Mouse (Mus musculus) limb, embryonic 14.5 days (tissue): ENCODE data around the gene Tnfrsf9. TPM values are rescaled to one million over a fixed set of nuclear protein-coding genes. Genes with fewer than 3 reads are reported as not detected.
A peak's percentile ranks its signal among the peaks of the same experiment; 100 is the strongest.

Experiments
- ATAC-seq: fragments of 200-750 bp; cut with Nextera tagmentation; 2 replicates; pipeline ENCODE4 v1.8.0; 2017; ENCODE audit warnings: low read depth, moderate number of reproducible peaks, moderate TSS enrichment; ENCODE audit not compliant: low FRiP score
- DNase-seq: peaks from one replicate; pipeline ENCODE4 v3.0.0-alpha.2; 2015; ENCODE audit warnings: low spot score
- H3K27ac ChIP-seq: fragments of 300-500 bp; sonication (generic); replicated peaks from 2 replicates; pipeline ENCODE4 v1.5.1; 2014; ENCODE audit warnings: low read depth, mild to moderate bottlenecking, low read length, moderate library complexity, mixed read lengths
- H3K27me3 ChIP-seq: fragments of 300-500 bp; sonication (generic); 2 replicates; pipeline ENCODE4 v1.6.1; 2014; ENCODE audit warnings: low read length, mixed read lengths; ENCODE audit not compliant: control insufficient read depth, insufficient read depth
- H3K36me3 ChIP-seq: fragments of 300-500 bp; sonication (generic); 2 replicates; pipeline ENCODE4 v1.6.1; 2014; ENCODE audit warnings: mild to moderate bottlenecking, low read length, moderate library complexity, mixed read lengths; ENCODE audit not compliant: control insufficient read depth, insufficient read depth
- H3K4me1 ChIP-seq: fragments of 300-500 bp; sonication (generic); 2 replicates; pipeline ENCODE4 v1.6.1; 2014; ENCODE audit warnings: antibody characterized with exemption, low read length, mixed read lengths; ENCODE audit not compliant: control insufficient read depth, insufficient read depth
- H3K4me2 ChIP-seq: fragments of 300-500 bp; sonication (generic); replicated peaks from 2 replicates; pipeline ENCODE4 v1.6.1; 2014; ENCODE audit warnings: low read depth, mild to moderate bottlenecking, low read length, moderate library complexity; ENCODE audit not compliant: severe bottlenecking
- H3K4me3 ChIP-seq: fragments of 300-500 bp; sonication (generic); replicated peaks from 2 replicates; pipeline ENCODE4 v1.5.1; 2014; ENCODE audit warnings: low read length
- H3K9ac ChIP-seq: fragments of 300-500 bp; sonication (generic); 2 replicates; pipeline ENCODE4 v1.6.1; 2014; ENCODE audit warnings: mild to moderate bottlenecking, low read depth, low read length, moderate library complexity; ENCODE audit not compliant: severe bottlenecking
- H3K9me3 ChIP-seq: fragments of 300-500 bp; sonication (generic); 2 replicates; pipeline ENCODE4 v1.6.1; 2016; ENCODE audit warnings: low read length; ENCODE audit not compliant: control insufficient read depth
- POLR2A ChIP-seq: fragments of 200-500 bp; IDR thresholded peaks from 2 replicates; pipeline ENCODE4 v1.8.0; 2012; ENCODE audit warnings: inconsistent platforms, mild to moderate bottlenecking, moderate library complexity, borderline replicate concordance; ENCODE audit not compliant: insufficient read depth, insufficient read length; ENCODE audit errors: extremely low read depth
- WGBS: fragments of 180-500 bp; shearing (Covaris S2); extraction: QIAGEN DNeasy Blood & Tissue Kit; methylation state at CpG from one replicate; pipeline ENCODE4 v1.1.7; 2014; 5-methylcytosine and 5-hydroxymethylcytosine counted together
- polyA plus RNA-seq, 2 experiments: library from polyadenylated mRNA; depleted of rRNA in 1 of 2; stranded (reverse) in 1 of 2; unstranded in 1 of 2; fragments of >200 nt; fragmentation: Nextera tagmentation in 1 of 2; extraction: Ambion mirVana in 1 of 2; gene quantifications; 2 replicates each; pipeline versions ENCODE4 v1.2.1 to v1.2.3; 2012 to 2014

Gene Tnfrsf9
- polyA plus RNA-seq, 2 experiments = 0.08 to 0.80 TPM

- Histone ChIP-seq H3K4me2 (peak overlapping the region; percentile 42), H3K36me3 (no peaks in the 10 kb centered on the region), H3K27me3 (no peaks in the 10 kb centered on the region), H3K27ac (no peak overlapping the region), H3K9ac (no peak overlapping the region), H3K4me1 (no peaks in the 10 kb centered on the region), H3K9me3 (no peaks in the 10 kb centered on the region), H3K4me3 (no peak overlapping the region; the same call in 1 of the 2 replicates)
- peak; percentile 63; the same call in 1 of the 2 replicates for ATAC-seq
- no peak for TF ChIP-seq POLR2A
- DNase-seq = peak; percentile 84
- WGBS = 13% methylated on average over 24 of the region's 25 CpGs
These were observed 50.5 kb downstream of the Tnfrsf9 start for GRCm38 (mm10) chr4:150964635-150965554.

GRCm38 (mm10) chr4:150965555-150965951 lies 51.2 kb downstream of the Tnfrsf9 start:
- no peak overlapping the region for H3K27ac ChIP-seq
- H3K9me3 ChIP-seq = no peaks in the 10 kb centered on the region
- no peak for TF ChIP-seq POLR2A
- WGBS = 68% methylated on average over 11 of the region's 11 CpGs
- H3K4me2 ChIP-seq = no peak overlapping the region
- no peak for ATAC-seq
- H3K9ac ChIP-seq = no peak overlapping the region
- no peaks in the 10 kb centered on the region for H3K27me3 ChIP-seq
- H3K4me1 ChIP-seq = no peaks in the 10 kb centered on the region
- no peak for DNase-seq
- H3K36me3 ChIP-seq = no peaks in the 10 kb centered on the region
- H3K4me3 ChIP-seq = no peak overlapping the region

- no peak overlapping the region for H3K27ac ChIP-seq
- TF ChIP-seq POLR2A = no peak
- ATAC-seq (no peak), DNase-seq (peak; percentile 22)
- no peaks in the 10 kb centered on the region for H3K9me3 ChIP-seq
- no peak overlapping the region for H3K9ac ChIP-seq
- WGBS = 14% methylated on average over 7 of the region's 7 CpGs
- no peaks in the 10 kb centered on the region for H3K27me3 ChIP-seq
- no peak overlapping the region for H3K4me3 ChIP-seq
- H3K4me2 ChIP-seq = no peak overlapping the region
- H3K36me3 ChIP-seq = no peaks in the 10 kb centered on the region
- H3K4me1 ChIP-seq = no peaks in the 10 kb centered on the region
These were observed 52.2 kb downstream of the Tnfrsf9 start for GRCm38 (mm10) chr4:150966556-150966955.

- no peak overlapping the region for H3K9ac ChIP-seq
- no peak overlapping the region for H3K4me2 ChIP-seq
- TF ChIP-seq POLR2A = no peak
- H3K36me3 ChIP-seq = no peaks in the 10 kb centered on the region
- no peaks in the 10 kb centered on the region for H3K9me3 ChIP-seq
- H3K4me3 ChIP-seq = no peak overlapping the region
- ATAC-seq = no peak
- no peak overlapping the region for H3K27ac ChIP-seq
- no peaks in the 10 kb centered on the region for H3K4me1 ChIP-seq
- no peak for DNase-seq
- H3K27me3 ChIP-seq = no peaks in the 10 kb centered on the region
- 87% methylated on average over 8 of the region's 8 CpGs for WGBS
These were observed 54.6 kb downstream of the Tnfrsf9 start for GRCm38 (mm10) chr4:150968956-150969355.

- ATAC-seq (no peak), DNase-seq (no peak)
- Histone ChIP-seq H3K4me3 (no peak overlapping the region), H3K36me3 (no peaks in the 10 kb centered on the region), H3K9me3 (no peaks in the 10 kb centered on the region), H3K4me1 (no peaks in the 10 kb centered on the region), H3K9ac (no peak overlapping the region), H3K27ac (no peak overlapping the region), H3K4me2 (no peak overlapping the region), H3K27me3 (no peaks in the 10 kb centered on the region)
- no peak for TF ChIP-seq POLR2A
- 82% methylated on average over 8 of the region's 8 CpGs for WGBS
These were observed 58.9 kb downstream of the Tnfrsf9 start for GRCm38 (mm10) chr4:150973264-150973663.

- TF ChIP-seq POLR2A = no peak
- no peaks in the 10 kb centered on the region for H3K36me3 ChIP-seq
- DNase-seq (no peak), ATAC-seq (no peak)
- H3K27me3 ChIP-seq = no peaks in the 10 kb centered on the region
- no peaks in the 10 kb centered on the region for H3K4me1 ChIP-seq
- no peak overlapping the region for H3K9ac ChIP-seq
- H3K9me3 ChIP-seq = no peaks in the 10 kb centered on the region
- no peak overlapping the region for H3K27ac ChIP-seq
- 19% methylated on average over 1 of the region's 1 CpGs for WGBS
- H3K4me3 ChIP-seq = no peak overlapping the region
- no peak overlapping the region for H3K4me2 ChIP-seq
These were observed 60.8 kb downstream of the Tnfrsf9 start for GRCm38 (mm10) chr4:150975145-150975544.
